Mouse (Mus musculus) layer of hippocampus, postnatal 14 days (tissue): Measurements from ENCODE around the gene Nudt21. TPM values are rescaled to one million over a fixed set of nuclear protein-coding genes. Genes with fewer than 3 reads are reported as not detected.

Source experiments
- DNase-seq, 2 experiments: peaks; one replicate each; pipeline ENCODE4 v3.0.0; 2021 to 2022; ENCODE audit warnings: low spot score in 2 of 2, mixed read lengths in 1 of 2
- long read RNA-seq, 2 experiments: library from polyadenylated mRNA; stranded (forward); transcript quantifications; one replicate each; pipeline ENCODE4 v2.0.0; 2021
- total RNA-seq, 2 experiments: library from RNA; stranded (reverse); gene quantifications; 2 replicates each; pipeline ENCODE4 v1.2.3; 2021

The Nudt21 gene
- total RNA-seq = 10 to 100 TPM; 53.1 to 54.0 TPM
- long read RNA-seq, experiment 1, full-length matches to known transcripts = 33 of 33 reads
- long read RNA-seq, experiment 1, partial matches to known transcripts = 0 of 33 reads
- long read RNA-seq, experiment 1, other reads (novel, unspliced or antisense) = 0 of 33 reads
- long read RNA-seq, experiment 2, full-length matches to known transcripts = 41 of 48 reads
- long read RNA-seq, experiment 2, partial matches to known transcripts = 3 of 48 reads
- long read RNA-seq, experiment 2, other reads (novel, unspliced or antisense) = 4 of 48 reads

GRCm38 (mm10) chr8:94036944-94037524 is at the start of gene Nudt21, which contains the start of gene Ogfod1:
Gene Nudt21 (minus strand): TSS chr8:94037031.
Gene Ogfod1 (plus strand): TSS chr8:94037198.
- DNase-seq = peak; percentile 93 to 99

DNA sequence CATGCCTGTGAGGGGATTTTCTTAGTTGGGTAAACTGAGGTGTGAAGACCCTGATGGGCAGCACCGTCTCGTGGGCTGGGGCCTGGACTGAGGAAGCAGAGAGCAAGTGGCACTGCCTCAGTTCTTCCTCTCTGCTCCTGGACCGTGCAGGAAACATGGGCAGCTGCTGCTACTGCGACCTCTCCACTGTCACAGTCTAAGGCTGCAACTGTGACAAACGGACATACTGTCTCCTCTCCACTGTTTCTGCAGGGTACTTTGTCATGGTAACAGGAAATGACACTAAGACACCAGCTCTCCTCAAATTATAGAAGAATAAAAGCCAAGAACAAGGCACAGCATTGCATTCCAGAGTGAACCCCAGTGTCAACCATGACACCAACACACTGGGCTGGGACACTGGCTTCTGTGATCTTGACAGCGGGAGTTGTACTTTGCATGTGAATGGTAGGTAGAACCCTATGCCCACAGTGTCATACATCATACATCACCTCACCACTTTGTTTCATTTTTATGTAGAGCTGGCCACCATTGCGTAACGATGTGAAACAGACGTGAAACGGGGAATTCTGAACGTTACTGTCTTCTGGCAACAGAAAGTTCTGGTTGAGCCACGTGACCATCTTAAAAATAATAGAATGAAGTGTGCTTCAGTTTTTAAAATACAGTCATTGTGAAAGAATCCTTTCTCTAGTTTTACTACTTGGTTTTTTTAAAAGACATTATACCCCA is 39.8 kb upstream of the Nudt21 start:
- DNase-seq = no peak

GRCm38 (mm10) chr8:94068793-94069192 is 32.0 kb upstream of the Nudt21 start:
- no peak for DNase-seq

- DNase-seq = peak; percentile 51 to 74
These were observed 29.5 kb upstream of the Nudt21 start for GRCm38 (mm10) chr8:94066121-94066863.

GRCm38 (mm10) chr8:94057157-94057854 is 20.5 kb upstream of the Nudt21 start:
- DNase-seq = peak; percentile 59 to 75

DNA sequence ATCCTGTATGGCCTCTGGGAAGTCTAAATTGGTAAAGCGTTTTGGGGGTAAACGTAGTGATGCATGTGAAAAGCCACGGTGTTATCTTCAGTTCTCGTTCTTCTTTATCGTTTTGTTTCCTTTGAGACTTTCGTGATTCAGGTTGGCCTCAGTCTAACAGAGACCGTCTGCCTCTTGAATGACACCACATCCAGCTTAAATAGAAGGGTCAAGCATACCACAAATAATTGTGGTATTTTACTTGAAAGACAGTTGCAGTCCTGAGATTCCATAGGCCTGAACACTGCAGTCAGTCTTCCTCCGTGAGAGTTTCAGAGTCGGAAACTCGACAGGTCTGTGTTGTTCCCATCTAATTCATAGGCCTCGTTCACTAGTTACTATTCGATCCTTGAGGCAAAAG is 15.9 kb upstream of the Nudt21 start:
- no peak for DNase-seq

DNA sequence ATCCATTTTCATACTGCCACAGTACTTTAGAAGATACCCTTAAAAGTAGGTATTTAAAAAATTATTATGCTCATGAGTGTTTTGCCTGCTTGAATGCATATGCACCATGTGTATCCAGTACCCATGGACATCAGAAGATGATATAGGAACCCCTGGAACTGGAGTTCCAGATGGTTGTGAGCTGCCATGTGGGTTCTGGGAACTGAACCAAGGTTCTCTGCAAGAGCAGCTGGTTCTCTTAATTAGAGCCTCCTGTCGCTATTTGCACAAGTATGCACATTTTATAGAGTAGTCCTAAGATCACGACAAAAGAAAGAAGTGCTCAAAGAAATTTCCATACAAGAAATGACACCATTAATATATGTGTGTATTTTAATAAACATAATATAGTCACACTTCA is 11.0 kb upstream of the Nudt21 start:
- peak in 1 of 2 experiments; percentile 71 for DNase-seq

DNA sequence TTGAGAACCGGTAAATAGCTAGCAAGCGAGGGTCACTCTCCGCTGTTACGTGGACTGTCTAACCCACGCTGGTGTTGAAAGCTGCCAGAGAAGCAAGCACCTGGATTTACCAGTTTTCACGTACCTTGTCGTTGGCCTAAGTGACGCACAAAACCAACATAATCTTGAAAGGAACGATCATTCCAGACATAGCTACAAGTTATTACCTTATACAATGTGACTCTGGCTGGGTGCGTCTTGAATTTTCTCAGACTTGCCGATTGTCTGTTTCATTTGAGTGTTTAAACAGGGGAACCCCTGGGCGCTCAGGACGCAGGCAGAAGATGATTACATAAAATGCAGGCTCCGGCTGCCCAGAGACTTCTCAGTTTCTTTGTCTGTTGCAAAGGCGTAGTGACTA is 975 bp upstream of the Nudt21 start:
- DNase-seq = no peak

DNA sequence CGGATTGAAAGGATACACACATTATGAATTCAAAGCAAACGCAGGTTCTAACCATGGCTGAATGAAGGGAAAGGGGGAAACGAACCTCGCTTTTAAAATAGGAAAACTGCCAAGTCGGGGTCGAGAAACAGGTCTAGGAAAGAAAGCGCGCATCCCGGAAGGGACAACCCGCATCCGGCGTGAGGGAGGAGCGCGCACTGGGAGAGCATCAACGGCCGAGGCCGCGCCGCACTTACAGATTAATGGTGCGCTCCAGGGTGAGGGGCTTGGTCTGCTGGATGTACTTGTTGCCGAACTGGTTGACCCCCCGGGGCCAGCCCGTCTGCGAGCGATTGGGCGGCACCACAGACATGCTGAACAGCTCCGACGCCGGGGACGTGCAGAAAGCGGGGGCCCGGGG is 290 bp downstream of the Nudt21 start:
- peak; percentile 67 to 74 for DNase-seq

GRCm38 (mm10) chr8:94035200-94035599 is 1.6 kb downstream of the Nudt21 start:
- no peak for DNase-seq

DNA sequence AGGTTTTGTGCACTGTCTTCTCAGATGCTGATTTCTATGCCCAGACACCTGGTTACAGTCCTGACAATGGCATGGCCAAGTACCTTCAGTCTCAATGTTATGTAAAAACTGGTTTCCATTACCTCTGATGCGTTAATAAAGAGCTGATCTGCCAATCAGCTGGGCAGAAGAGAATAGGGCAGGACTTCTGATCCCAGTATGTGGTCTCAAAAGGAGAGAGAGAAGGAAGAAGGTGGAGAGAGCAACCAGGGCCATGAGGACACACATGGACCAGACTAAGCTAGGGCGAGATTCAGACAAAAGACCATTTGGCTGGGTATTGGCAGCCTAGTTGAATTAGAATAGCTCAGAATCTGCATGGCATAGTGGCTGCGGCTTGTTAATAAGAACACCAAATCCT is 3.2 kb downstream of the Nudt21 start:
- DNase-seq = no peak

DNA sequence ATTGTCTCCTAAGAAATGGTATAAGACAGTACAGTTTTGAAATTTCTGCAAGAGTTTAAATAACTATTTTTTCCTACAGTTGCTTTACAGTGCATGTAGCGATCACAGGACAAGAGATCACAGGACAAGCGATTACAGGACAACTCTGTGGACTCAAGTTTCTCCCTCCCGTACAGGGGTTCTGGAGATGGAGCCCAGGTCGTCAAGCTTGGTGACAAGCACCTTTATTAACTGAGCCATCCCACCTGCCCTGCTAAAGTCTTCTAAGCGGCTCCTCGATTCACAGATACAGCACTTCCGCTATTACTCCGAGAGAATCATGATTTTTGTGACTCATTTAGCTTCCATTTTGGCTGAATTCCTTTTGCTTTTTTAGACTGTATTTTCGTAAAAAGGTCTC is 7.1 kb downstream of the Nudt21 start:
- no peak for DNase-seq

DNA sequence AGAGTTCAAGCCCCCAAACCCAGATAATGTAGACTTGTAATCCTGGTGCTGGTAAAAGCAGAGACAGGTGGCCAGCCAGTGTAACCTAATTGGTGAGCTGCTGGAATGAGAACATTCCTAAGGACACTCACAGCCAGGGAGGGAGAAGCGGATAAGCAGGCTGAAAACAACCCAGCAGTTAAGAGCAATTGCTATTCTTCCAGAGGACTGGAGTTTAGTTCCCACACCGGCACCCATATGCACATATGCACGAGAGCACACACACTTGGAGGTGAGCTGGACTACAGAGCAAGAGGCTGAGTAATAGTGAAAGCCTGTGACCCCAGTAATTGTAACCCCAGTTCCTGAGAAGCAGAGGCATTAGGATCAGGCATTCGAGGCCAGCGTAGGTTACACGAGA is 12.9 kb downstream of the Nudt21 start:
- DNase-seq = no peak

GRCm38 (mm10) chr8:94013026-94013612 is 23.7 kb downstream of the Nudt21 start:
- DNase-seq = no peak

- peak; percentile 34 to 59 for DNase-seq
These were observed 24.5 kb downstream of the Nudt21 start, which contains the start of gene Amfr for GRCm38 (mm10) chr8:94012013-94012951. Gene Amfr (minus strand): TSS chr8:94012842.

DNA sequence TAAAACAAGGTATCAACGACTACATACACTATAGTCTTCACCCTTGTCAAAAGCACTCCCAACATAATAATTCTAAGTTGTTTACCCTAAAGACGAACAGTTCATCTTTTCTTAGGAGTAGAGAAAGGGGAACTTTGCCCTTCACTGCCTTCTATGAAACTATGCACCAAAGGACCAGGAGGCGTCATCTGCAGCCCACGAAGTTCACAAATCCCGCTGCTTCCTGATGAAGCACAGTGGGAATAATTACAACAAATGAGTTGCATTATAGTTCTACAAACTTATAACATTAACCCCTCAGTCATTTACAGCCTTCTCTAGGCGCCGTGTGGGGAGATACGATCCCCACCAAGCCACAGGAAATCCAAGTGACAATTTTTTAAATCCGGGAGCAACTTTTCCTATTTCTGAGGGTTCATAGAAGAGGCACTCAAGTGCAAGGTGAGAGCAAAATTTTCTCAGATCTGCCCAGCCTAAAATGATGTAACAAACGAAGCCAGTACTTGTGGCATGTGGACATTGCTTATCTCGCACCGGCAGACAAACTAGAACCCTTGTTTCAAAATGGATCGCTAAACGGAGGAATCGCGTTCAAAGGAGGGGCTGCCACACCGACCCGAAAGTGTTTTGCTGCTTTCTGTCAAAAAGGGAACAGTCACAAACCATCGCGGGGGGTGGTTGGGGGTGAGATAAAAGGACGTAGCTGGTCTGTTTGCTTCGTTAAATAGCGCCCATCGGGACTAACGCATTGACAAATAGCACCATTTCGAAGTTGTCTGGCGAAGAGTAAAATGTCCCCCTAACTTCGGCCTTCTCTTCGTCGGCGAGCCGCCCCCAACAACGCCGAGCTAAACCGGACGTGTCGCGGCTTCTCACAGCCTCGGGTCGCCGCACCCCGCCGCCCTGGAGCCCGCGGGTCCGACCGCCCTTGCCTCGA is 25.5 kb downstream of the Nudt21 start:
- no peak for DNase-seq

GRCm38 (mm10) chr8:94010101-94010705 is 26.6 kb downstream of the Nudt21 start:
- no peak for DNase-seq
